Mouse (Mus musculus) midbrain, embryonic 16.5 days (tissue): ENCODE results near the gene Patl2. TPM values are rescaled to one million over a fixed set of nuclear protein-coding genes. Genes with fewer than 3 reads are reported as not detected.

ENCODE experiments used
- ATAC-seq: fragments of 200-750 bp; cut with Nextera tagmentation; 2 replicates; pipeline ENCODE4 v1.8.0; 2017; ENCODE audit warnings: moderate TSS enrichment
- H3K27ac ChIP-seq: fragments of 300-500 bp; sonication (generic); 2 replicates; pipeline ENCODE4 v1.5.1; 2014; ENCODE audit warnings: mild to moderate bottlenecking, low read length, mixed read lengths
- H3K27me3 ChIP-seq: fragments of 300-500 bp; sonication (generic); 2 replicates; pipeline ENCODE4 v1.6.1; 2014; ENCODE audit warnings: low read depth, low read length, mixed read lengths; ENCODE audit not compliant: control insufficient read depth, insufficient read depth
- H3K36me3 ChIP-seq: fragments of 300-500 bp; sonication (generic); 2 replicates; pipeline ENCODE4 v1.6.1; 2014; ENCODE audit warnings: mild to moderate bottlenecking, low read length, moderate library complexity, mixed read lengths; ENCODE audit not compliant: control insufficient read depth, insufficient read depth
- H3K4me1 ChIP-seq: fragments of 300-500 bp; sonication (generic); 2 replicates; pipeline ENCODE4 v1.6.1; 2014; ENCODE audit warnings: mild to moderate bottlenecking, low read length, mixed read lengths; ENCODE audit not compliant: control insufficient read depth, insufficient read depth
- H3K4me2 ChIP-seq: fragments of 300-500 bp; sonication (generic); 2 replicates; pipeline ENCODE4 v1.6.1; 2014; ENCODE audit warnings: mild to moderate bottlenecking, low read length, mixed read lengths
- H3K4me3 ChIP-seq: fragments of 300-500 bp; sonication (generic); 2 replicates; pipeline ENCODE4 v1.5.1; 2014; ENCODE audit warnings: low read depth, mild to moderate bottlenecking, low read length, moderate library complexity, mixed read lengths
- H3K9ac ChIP-seq: fragments of 300-500 bp; sonication (generic); 2 replicates; pipeline ENCODE4 v1.6.1; 2014; ENCODE audit warnings: low read depth, low read length, mixed read lengths
- H3K9me3 ChIP-seq: fragments of 300-500 bp; sonication (generic); replicated peaks from 2 replicates; pipeline ENCODE4 v1.6.1; 2014; ENCODE audit warnings: mild to moderate bottlenecking, low read length, mixed read lengths; ENCODE audit not compliant: control insufficient read depth, poor library complexity, severe bottlenecking
- WGBS: fragments of 180-500 bp; shearing (Covaris S2); extraction: QIAGEN DNeasy Blood & Tissue Kit; methylation state at CpG from one replicate; pipeline ENCODE4 v1.1.7; 2014; 5-methylcytosine and 5-hydroxymethylcytosine counted together
- polyA plus RNA-seq: library from polyadenylated mRNA; unstranded; fragments of >200 nt; fragmentation: Nextera tagmentation; extraction: Ambion mirVana; gene quantifications from 2 replicates; pipeline ENCODE4 v1.2.1, GENCODE M21; 2015

Gene Patl2
- polyA plus RNA-seq, 1 experiment from 2014 or later = not detected

- WGBS = 97% methylated on average over 3 of the region's 3 CpGs
- H3K4me3 ChIP-seq = no peak overlapping the region
- H3K9me3 ChIP-seq = no peaks in the 10 kb centered on the region
- H3K4me1 ChIP-seq = no peaks in the 10 kb centered on the region
- no peak overlapping the region for H3K4me2 ChIP-seq
- no peaks in the 10 kb centered on the region for H3K27me3 ChIP-seq
- no peak for ATAC-seq
- H3K9ac ChIP-seq = no peak overlapping the region
- no peaks in the 10 kb centered on the region for H3K36me3 ChIP-seq
- no peak overlapping the region for H3K27ac ChIP-seq
Observed at GRCm38 (mm10) chr2:122186751-122187150, 762 bp upstream of the Patl2 start.

GRCm38 (mm10) chr2:122185086-122185485, 903 bp downstream of the Patl2 start:
- H3K4me1 ChIP-seq = no peaks in the 10 kb centered on the region
- no peak overlapping the region for H3K4me3 ChIP-seq
- 93% methylated on average over 4 of the region's 4 CpGs for WGBS
- no peak overlapping the region for H3K27ac ChIP-seq
- H3K4me2 ChIP-seq = no peak overlapping the region
- H3K9ac ChIP-seq = no peak overlapping the region
- H3K9me3 ChIP-seq = no peaks in the 10 kb centered on the region
- no peak for ATAC-seq
- no peaks in the 10 kb centered on the region for H3K27me3 ChIP-seq
- no peaks in the 10 kb centered on the region for H3K36me3 ChIP-seq

GRCm38 (mm10) chr2:122180051-122180822, 5.8 kb downstream of the Patl2 start:
- no peaks in the 10 kb centered on the region for H3K4me1 ChIP-seq
- H3K9me3 ChIP-seq = no peaks in the 10 kb centered on the region
- H3K27ac ChIP-seq = no peak overlapping the region
- WGBS = 81% methylated on average over 8 of the region's 8 CpGs
- H3K36me3 ChIP-seq = no peaks in the 10 kb centered on the region
- no peak for ATAC-seq
- H3K9ac ChIP-seq = no peak overlapping the region
- no peaks in the 10 kb centered on the region for H3K27me3 ChIP-seq
- H3K4me2 ChIP-seq = no peak overlapping the region
- no peak overlapping the region for H3K4me3 ChIP-seq

GRCm38 (mm10) chr2:122172188-122172587, 13.8 kb downstream of the Patl2 start:
- ATAC-seq = no peak
- no peaks in the 10 kb centered on the region for H3K36me3 ChIP-seq
- no peaks in the 10 kb centered on the region for H3K9me3 ChIP-seq
- no peak overlapping the region for H3K4me2 ChIP-seq
- 89% methylated on average over 2 of the region's 2 CpGs for WGBS
- no peaks in the 10 kb centered on the region for H3K4me1 ChIP-seq
- H3K27me3 ChIP-seq = no peaks in the 10 kb centered on the region
- no peak overlapping the region for H3K9ac ChIP-seq
- H3K27ac ChIP-seq = no peak overlapping the region
- H3K4me3 ChIP-seq = no peak overlapping the region

GRCm38 (mm10) chr2:122171292-122171691, 14.7 kb downstream of the Patl2 start:
- no peak for ATAC-seq
- Histone ChIP-seq H3K27me3 (no peaks in the 10 kb centered on the region), H3K4me2 (no peak overlapping the region), H3K27ac (no peak overlapping the region), H3K9ac (no peak overlapping the region), H3K4me1 (no peaks in the 10 kb centered on the region), H3K4me3 (no peak overlapping the region), H3K9me3 (no peaks in the 10 kb centered on the region), H3K36me3 (no peaks in the 10 kb centered on the region)
- 90% methylated on average over 6 of the region's 6 CpGs for WGBS

GRCm38 (mm10) chr2:122164293-122164692, 21.7 kb downstream of the Patl2 start:
- ATAC-seq = no peak
- no peak overlapping the region for H3K9ac ChIP-seq
- no peaks in the 10 kb centered on the region for H3K9me3 ChIP-seq
- H3K27me3 ChIP-seq = no peaks in the 10 kb centered on the region
- H3K27ac ChIP-seq = no peak overlapping the region
- H3K4me3 ChIP-seq = no peak overlapping the region
- H3K36me3 ChIP-seq = no peaks in the 10 kb centered on the region
- WGBS = 83% methylated on average over 11 of the region's 11 CpGs
- no peak overlapping the region for H3K4me2 ChIP-seq
- no peaks in the 10 kb centered on the region for H3K4me1 ChIP-seq

- no peaks in the 10 kb centered on the region for H3K9me3 ChIP-seq
- H3K4me2 ChIP-seq = no peak overlapping the region
- WGBS = 86% methylated on average over 13 of the region's 13 CpGs
- no peak overlapping the region for H3K9ac ChIP-seq
- no peak for ATAC-seq
- H3K4me3 ChIP-seq = no peak overlapping the region
- no peaks in the 10 kb centered on the region for H3K36me3 ChIP-seq
- H3K4me1 ChIP-seq = no peaks in the 10 kb centered on the region
- no peak overlapping the region for H3K27ac ChIP-seq
- H3K27me3 ChIP-seq = no peaks in the 10 kb centered on the region
Observed at GRCm38 (mm10) chr2:122163430-122164195, 22.4 kb downstream of the Patl2 start.

- Histone ChIP-seq H3K4me1 (no peaks in the 10 kb centered on the region), H3K9me3 (no peaks in the 10 kb centered on the region), H3K9ac (no peak overlapping the region), H3K27me3 (no peaks in the 10 kb centered on the region), H3K27ac (no peak overlapping the region), H3K4me3 (no peak overlapping the region), H3K36me3 (no peaks in the 10 kb centered on the region), H3K4me2 (no peak overlapping the region)
- no peak for ATAC-seq
- 77% methylated on average over 2 of the region's 2 CpGs for WGBS
Observed at GRCm38 (mm10) chr2:122162529-122162928, 23.5 kb downstream of the Patl2 start.

GRCm38 (mm10) chr2:122161542-122161941, 24.4 kb downstream of the Patl2 start:
- no peak for ATAC-seq
- 24% methylated on average over 4 of the region's 4 CpGs for WGBS
- Histone ChIP-seq H3K9ac (no peak overlapping the region), H3K9me3 (no peaks in the 10 kb centered on the region), H3K4me2 (no peak overlapping the region), H3K27me3 (no peaks in the 10 kb centered on the region), H3K27ac (no peak overlapping the region), H3K4me3 (no peak overlapping the region), H3K36me3 (no peaks in the 10 kb centered on the region), H3K4me1 (no peaks in the 10 kb centered on the region)
